Mouse (Mus musculus) neural tube, embryonic 12.5 days (tissue): ENCODE measurements around the gene Arhgap23. TPM values are rescaled to one million over a fixed set of nuclear protein-coding genes. Genes with fewer than 3 reads are reported as not detected.

ENCODE experiments used
- ATAC-seq: fragments of 200-750 bp; cut with Nextera tagmentation; 2 replicates; pipeline ENCODE4 v1.8.0; 2017; ENCODE audit warnings: low read depth, mild to moderate bottlenecking, moderate TSS enrichment, moderate library complexity; ENCODE audit not compliant: low FRiP score
- H3K27ac ChIP-seq: fragments of 300-500 bp; sonication (generic); 2 replicates; pipeline ENCODE4 v1.5.1; 2016
- H3K27me3 ChIP-seq: fragments of 300-500 bp; sonication (generic); replicated peaks from 2 replicates; pipeline ENCODE4 v1.6.1; 2016; ENCODE audit warnings: mild to moderate bottlenecking
- H3K36me3 ChIP-seq: fragments of 300-500 bp; sonication (generic); 2 replicates; pipeline ENCODE4 v1.6.1; 2016; ENCODE audit warnings: mild to moderate bottlenecking
- H3K4me1 ChIP-seq: fragments of 300-500 bp; sonication (generic); 2 replicates; pipeline ENCODE4 v1.6.1; 2016
- H3K4me2 ChIP-seq: fragments of 300-500 bp; sonication (generic); replicated peaks from 2 replicates; pipeline ENCODE4 v1.6.1; 2016; ENCODE audit warnings: mild to moderate bottlenecking
- H3K4me3 ChIP-seq: fragments of 300-500 bp; sonication (generic); 2 replicates; pipeline ENCODE4 v1.5.1; 2016
- H3K9ac ChIP-seq: fragments of 300-500 bp; sonication (generic); 2 replicates; pipeline ENCODE4 v1.6.1; 2016; ENCODE audit warnings: mild to moderate bottlenecking
- H3K9me3 ChIP-seq: fragments of 300-500 bp; sonication (generic); 2 replicates; pipeline ENCODE4 v1.6.1; 2016; ENCODE audit warnings: mild to moderate bottlenecking
- WGBS: fragments of 180-500 bp; shearing (Covaris S2); methylation state at CpG from one replicate; pipeline ENCODE4 v1.1.7; 2016; 5-methylcytosine and 5-hydroxymethylcytosine counted together
- polyA plus RNA-seq: library from polyadenylated mRNA; unstranded; fragments of >200 nt; fragmentation: Nextera tagmentation; extraction: Ambion mirVana; gene quantifications from 2 replicates; pipeline ENCODE4 v1.2.1, GENCODE M21; 2016

Arhgap23 gene
- polyA plus RNA-seq = 8.3 and 9.3 TPM in 2 replicates

- ATAC-seq = peak; percentile 76
Measured at GRCm38 (mm10) chr11:97415330-97415711, at the start of gene Arhgap23. Gene Arhgap23 (plus strand): TSS chr11:97415533.

GRCm38 (mm10) chr11:97365556-97365955 is 49.8 kb upstream of the Arhgap23 start:
- H3K9ac ChIP-seq = peak overlapping the region; percentile 99; the same call in 1 of the 2 replicates
- no peaks in the 10 kb centered on the region for H3K27me3 ChIP-seq
- H3K4me2 ChIP-seq = peak overlapping the region; percentile 88
- no peaks in the 10 kb centered on the region for H3K9me3 ChIP-seq
- no peak overlapping the region for H3K27ac ChIP-seq
- no peak for ATAC-seq
- H3K36me3 ChIP-seq = no peaks in the 10 kb centered on the region
- peak overlapping the region; percentile 23; the same call in 1 of the 2 replicates for H3K4me3 ChIP-seq
- H3K4me1 ChIP-seq = peaks cover 27% of the 10 kb centered on the region
- 60% methylated on average over 1 of the region's 1 CpGs for WGBS

More at GRCm38 (mm10) chr11:97415330-97415711, at the start of gene Arhgap23:
- H3K9ac ChIP-seq = peak within 1 kb of the TSS; percentile 60
- H3K9me3 ChIP-seq = no peaks in the 10 kb centered on the region
- H3K36me3 ChIP-seq = no peaks in the 10 kb centered on the region
- peak within 1 kb of the TSS; percentile 47 for H3K4me3 ChIP-seq
- WGBS = under 1% methylated on average over 28 of the region's 29 CpGs
- H3K27ac ChIP-seq = no peak within 1 kb of the TSS
- peak within 1 kb of the TSS; percentile 82 for H3K4me2 ChIP-seq
- H3K4me1 ChIP-seq = peaks cover 17% of the 10 kb centered on the region
- peaks cover 5% of the 10 kb centered on the region; the same call in 1 of the 2 replicates for H3K27me3 ChIP-seq

GRCm38 (mm10) chr11:97368501-97368900 is 46.8 kb upstream of the Arhgap23 start:
- peaks cover 24% of the 10 kb centered on the region for H3K4me1 ChIP-seq
- 92% methylated on average over 5 of the region's 5 CpGs for WGBS
- no peak overlapping the region for H3K4me3 ChIP-seq
- H3K9me3 ChIP-seq = no peaks in the 10 kb centered on the region
- no peaks in the 10 kb centered on the region for H3K27me3 ChIP-seq
- H3K9ac ChIP-seq = no peak overlapping the region
- H3K36me3 ChIP-seq = no peaks in the 10 kb centered on the region
- no peak for ATAC-seq
- no peak overlapping the region for H3K4me2 ChIP-seq
- no peak overlapping the region for H3K27ac ChIP-seq

GRCm38 (mm10) chr11:97370329-97371091 is 44.8 kb upstream of the Arhgap23 start:
- Histone ChIP-seq H3K4me3 (no peak overlapping the region), H3K4me2 (no peak overlapping the region), H3K4me1 (peaks cover 4% of the 10 kb centered on the region), H3K9me3 (no peaks in the 10 kb centered on the region), H3K9ac (no peak overlapping the region), H3K36me3 (peaks cover 16% of the 10 kb centered on the region), H3K27ac (no peak overlapping the region), H3K27me3 (no peaks in the 10 kb centered on the region)
- WGBS = 78% methylated on average over 7 of the region's 7 CpGs
- ATAC-seq = no peak

- no peak for ATAC-seq
- H3K36me3 ChIP-seq = peaks cover 33% of the 10 kb centered on the region
- no peaks in the 10 kb centered on the region for H3K27me3 ChIP-seq
- WGBS = 96% methylated on average over 6 of the region's 6 CpGs
- H3K9ac ChIP-seq = no peak overlapping the region
- no peaks in the 10 kb centered on the region for H3K9me3 ChIP-seq
- H3K27ac ChIP-seq = no peak overlapping the region
- H3K4me3 ChIP-seq = no peak overlapping the region
- H3K4me1 ChIP-seq = no peaks in the 10 kb centered on the region
- no peak overlapping the region for H3K4me2 ChIP-seq
Measured at GRCm38 (mm10) chr11:97372159-97372864, 43.0 kb upstream of the Arhgap23 start.

GRCm38 (mm10) chr11:97373402-97373801 is 41.9 kb upstream of the Arhgap23 start:
- H3K4me3 ChIP-seq = no peak overlapping the region
- no peaks in the 10 kb centered on the region for H3K4me1 ChIP-seq
- H3K9ac ChIP-seq = no peak overlapping the region
- no peaks in the 10 kb centered on the region for H3K27me3 ChIP-seq
- 94% methylated on average over 2 of the region's 2 CpGs for WGBS
- ATAC-seq = no peak
- peaks cover 44% of the 10 kb centered on the region for H3K36me3 ChIP-seq
- no peak overlapping the region for H3K4me2 ChIP-seq
- H3K9me3 ChIP-seq = no peaks in the 10 kb centered on the region
- no peak overlapping the region for H3K27ac ChIP-seq

- no peak overlapping the region for H3K4me3 ChIP-seq
- H3K9me3 ChIP-seq = no peaks in the 10 kb centered on the region
- no peak overlapping the region for H3K27ac ChIP-seq
- ATAC-seq = no peak
- H3K9ac ChIP-seq = no peak overlapping the region
- no peak overlapping the region for H3K4me2 ChIP-seq
- H3K36me3 ChIP-seq = peaks cover 74% of the 10 kb centered on the region
- no peaks in the 10 kb centered on the region for H3K27me3 ChIP-seq
- 84% methylated on average over 3 of the region's 3 CpGs for WGBS
- no peaks in the 10 kb centered on the region for H3K4me1 ChIP-seq
Measured at GRCm38 (mm10) chr11:97380036-97380435, 35.3 kb upstream of the Arhgap23 start.

- peaks cover 53% of the 10 kb centered on the region for H3K36me3 ChIP-seq
Measured at GRCm38 (mm10) chr11:97383017-97383416, 32.3 kb upstream of the Arhgap23 start.

GRCm38 (mm10) chr11:97383764-97384163 is 31.6 kb upstream of the Arhgap23 start:
- Histone ChIP-seq H3K4me2 (no peak overlapping the region), H3K9ac (no peak overlapping the region), H3K4me3 (no peak overlapping the region), H3K27me3 (no peaks in the 10 kb centered on the region), H3K36me3 (peaks cover 51% of the 10 kb centered on the region), H3K4me1 (no peaks in the 10 kb centered on the region), H3K27ac (no peak overlapping the region), H3K9me3 (no peaks in the 10 kb centered on the region)
- WGBS = 73% methylated on average over 2 of the region's 2 CpGs
- no peak for ATAC-seq

More at GRCm38 (mm10) chr11:97383017-97383416, 32.3 kb upstream of the Arhgap23 start:
- Histone ChIP-seq H3K4me3 (no peak overlapping the region), H3K9ac (no peak overlapping the region), H3K4me1 (no peaks in the 10 kb centered on the region), H3K27me3 (no peaks in the 10 kb centered on the region), H3K27ac (no peak overlapping the region), H3K4me2 (no peak overlapping the region), H3K9me3 (no peaks in the 10 kb centered on the region)
- WGBS = 97% methylated on average over 2 of the region's 2 CpGs
- no peak for ATAC-seq

GRCm38 (mm10) chr11:97387811-97388210 is 27.5 kb upstream of the Arhgap23 start:
- Histone ChIP-seq H3K4me1 (no peaks in the 10 kb centered on the region), H3K4me3 (no peak overlapping the region), H3K27ac (no peak overlapping the region), H3K9ac (no peak overlapping the region), H3K27me3 (no peaks in the 10 kb centered on the region), H3K4me2 (no peak overlapping the region), H3K36me3 (peaks cover 68% of the 10 kb centered on the region), H3K9me3 (no peaks in the 10 kb centered on the region)
- no peak for ATAC-seq
- WGBS = 95% methylated on average over 2 of the region's 2 CpGs

GRCm38 (mm10) chr11:97389127-97389526 is 26.2 kb upstream of the Arhgap23 start:
- Histone ChIP-seq H3K4me3 (no peak overlapping the region), H3K4me2 (no peak overlapping the region), H3K36me3 (peaks cover 70% of the 10 kb centered on the region), H3K27me3 (no peaks in the 10 kb centered on the region), H3K9me3 (no peaks in the 10 kb centered on the region), H3K27ac (no peak overlapping the region), H3K9ac (no peak overlapping the region), H3K4me1 (no peaks in the 10 kb centered on the region)
- ATAC-seq = no peak
- 85% methylated on average over 8 of the region's 8 CpGs for WGBS

- no peak overlapping the region for H3K4me2 ChIP-seq
- no peaks in the 10 kb centered on the region for H3K9me3 ChIP-seq
- no peaks in the 10 kb centered on the region for H3K27me3 ChIP-seq
- H3K9ac ChIP-seq = no peak overlapping the region
- peaks cover 68% of the 10 kb centered on the region for H3K36me3 ChIP-seq
- H3K4me1 ChIP-seq = no peaks in the 10 kb centered on the region
- 78% methylated on average over 11 of the region's 11 CpGs for WGBS
- no peak overlapping the region for H3K4me3 ChIP-seq
- no peak overlapping the region for H3K27ac ChIP-seq
- no peak for ATAC-seq
Measured at GRCm38 (mm10) chr11:97393658-97394057, 21.7 kb upstream of the Arhgap23 start.
